Mouse (Mus musculus): ENCODE measurements around the gene Prkab1. TPM values are rescaled to one million over a fixed set of nuclear protein-coding genes. Genes with fewer than 3 reads are reported as not detected.

Gene Prkab1
- polyA plus RNA-seq, 1 experiment from 2014 or later: 71.1 TPM

- H3K27me3 ChIP-seq (ENCODE audit: control insufficient read depth, insufficient read depth, low read length): no peaks in the 10 kb centered on the region
- no peak overlapping the region for H3K4me3 ChIP-seq (replicated peaks; ENCODE audit: low read length)
- ATAC-seq (ENCODE audit: insufficient read depth, low FRiP score): no peak
- H3K27ac ChIP-seq (ENCODE audit: low read length): no peak overlapping the region
- no peak overlapping the region for H3K4me2 ChIP-seq (ENCODE audit: low read depth, low read length)
- 80% methylated on average over 8 of the region's 8 CpGs for WGBS
- H3K9me3 ChIP-seq (replicated peaks; ENCODE audit: control insufficient read depth, low read length): no peaks in the 10 kb centered on the region
- no peak overlapping the region for H3K9ac ChIP-seq (ENCODE audit: low read length)
- H3K36me3 ChIP-seq (ENCODE audit: control insufficient read depth, insufficient read depth, low read length): no peaks in the 10 kb centered on the region
- no peaks in the 10 kb centered on the region for H3K4me1 ChIP-seq (ENCODE audit: control insufficient read depth, insufficient read depth, low read length)
These were observed 21.2 kb downstream of the Prkab1 start for GRCm38 (mm10) chr5:116003154-116003553.

GRCm38 (mm10) chr5:115997376-115997775 is 26.9 kb downstream of the Prkab1 start:
- Histone ChIP-seq H3K9ac (ENCODE audit: low read length) (no peak overlapping the region), H3K4me3 (replicated peaks; ENCODE audit: low read length) (no peak overlapping the region), H3K4me1 (ENCODE audit: control insufficient read depth, insufficient read depth, low read length) (no peaks in the 10 kb centered on the region), H3K36me3 (ENCODE audit: control insufficient read depth, insufficient read depth, low read length) (no peaks in the 10 kb centered on the region; the same call in 1 of the 2 replicates), H3K27me3 (ENCODE audit: control insufficient read depth, insufficient read depth, low read length) (no peaks in the 10 kb centered on the region), H3K4me2 (ENCODE audit: low read depth, low read length) (no peak overlapping the region), H3K9me3 (replicated peaks; ENCODE audit: control insufficient read depth, low read length) (no peaks in the 10 kb centered on the region), H3K27ac (ENCODE audit: low read length) (no peak overlapping the region)
- ATAC-seq (ENCODE audit: insufficient read depth, low FRiP score): no peak
- 68% methylated on average over 13 of the region's 13 CpGs for WGBS

- H3K9ac ChIP-seq (ENCODE audit: low read length): no peak overlapping the region
- H3K4me1 ChIP-seq (ENCODE audit: control insufficient read depth, insufficient read depth, low read length): no peaks in the 10 kb centered on the region
- H3K4me2 ChIP-seq (ENCODE audit: low read depth, low read length): no peak overlapping the region
- no peak overlapping the region for H3K4me3 ChIP-seq (replicated peaks; ENCODE audit: low read length)
- no peak overlapping the region for H3K27ac ChIP-seq (ENCODE audit: low read length)
- H3K9me3 ChIP-seq (replicated peaks; ENCODE audit: control insufficient read depth, low read length): peaks cover 2% of the 10 kb centered on the region; the same call in 1 of the 2 replicates
- H3K27me3 ChIP-seq (ENCODE audit: control insufficient read depth, insufficient read depth, low read length): no peaks in the 10 kb centered on the region
- H3K36me3 ChIP-seq (ENCODE audit: control insufficient read depth, insufficient read depth, low read length): peaks cover 13% of the 10 kb centered on the region
- WGBS: 95% methylated on average over 15 of the region's 15 CpGs
- ATAC-seq (ENCODE audit: insufficient read depth, low FRiP score): no peak
These were observed 30.2 kb downstream of the Prkab1 start for GRCm38 (mm10) chr5:115994101-115994500.

- ATAC-seq (ENCODE audit: insufficient read depth, low FRiP score): no peak
- Histone ChIP-seq H3K27me3 (ENCODE audit: control insufficient read depth, insufficient read depth, low read length) (no peaks in the 10 kb centered on the region), H3K9me3 (replicated peaks; ENCODE audit: control insufficient read depth, low read length) (peaks cover 2% of the 10 kb centered on the region; the same call in 1 of the 2 replicates), H3K36me3 (ENCODE audit: control insufficient read depth, insufficient read depth, low read length) (peaks cover 13% of the 10 kb centered on the region), H3K9ac (ENCODE audit: low read length) (no peak overlapping the region), H3K4me2 (ENCODE audit: low read depth, low read length) (no peak overlapping the region), H3K4me3 (replicated peaks; ENCODE audit: low read length) (no peak overlapping the region), H3K4me1 (ENCODE audit: control insufficient read depth, insufficient read depth, low read length) (no peaks in the 10 kb centered on the region), H3K27ac (ENCODE audit: low read length) (no peak overlapping the region)
- WGBS: 94% methylated on average over 11 of the region's 11 CpGs
These were observed 32.6 kb downstream of the Prkab1 start for GRCm38 (mm10) chr5:115991717-115992116.

GRCm38 (mm10) chr5:115987284-115987683 is 37.0 kb downstream of the Prkab1 start:
- Histone ChIP-seq H3K36me3 (ENCODE audit: control insufficient read depth, insufficient read depth, low read length) (peaks cover 13% of the 10 kb centered on the region), H3K27me3 (ENCODE audit: control insufficient read depth, insufficient read depth, low read length) (no peaks in the 10 kb centered on the region), H3K4me3 (replicated peaks; ENCODE audit: low read length) (no peak overlapping the region), H3K4me2 (ENCODE audit: low read depth, low read length) (no peak overlapping the region), H3K9me3 (replicated peaks; ENCODE audit: control insufficient read depth, low read length) (peaks cover 2% of the 10 kb centered on the region; the same call in 1 of the 2 replicates), H3K9ac (ENCODE audit: low read length) (no peak overlapping the region), H3K27ac (ENCODE audit: low read length) (no peak overlapping the region), H3K4me1 (ENCODE audit: control insufficient read depth, insufficient read depth, low read length) (no peaks in the 10 kb centered on the region)
- WGBS: 90% methylated on average over 12 of the region's 12 CpGs
- ATAC-seq (ENCODE audit: insufficient read depth, low FRiP score): no peak

- H3K27me3 ChIP-seq (ENCODE audit: control insufficient read depth, insufficient read depth, low read length): no peaks in the 10 kb centered on the region
- WGBS: 93% methylated on average over 11 of the region's 11 CpGs
- H3K4me2 ChIP-seq (ENCODE audit: low read depth, low read length): no peak overlapping the region
- ATAC-seq (ENCODE audit: insufficient read depth, low FRiP score): no peak
- H3K4me1 ChIP-seq (ENCODE audit: control insufficient read depth, insufficient read depth, low read length): no peaks in the 10 kb centered on the region
- H3K27ac ChIP-seq (ENCODE audit: low read length): no peak overlapping the region
- H3K9ac ChIP-seq (ENCODE audit: low read length): no peak overlapping the region
- H3K4me3 ChIP-seq (replicated peaks; ENCODE audit: low read length): no peak overlapping the region
- H3K36me3 ChIP-seq (ENCODE audit: control insufficient read depth, insufficient read depth, low read length): peaks cover 4% of the 10 kb centered on the region; the same call in 1 of the 2 replicates
- no peaks in the 10 kb centered on the region for H3K9me3 ChIP-seq (replicated peaks; ENCODE audit: control insufficient read depth, low read length)
These were observed 39.2 kb downstream of the Prkab1 start for GRCm38 (mm10) chr5:115985101-115985500.

- 87% methylated on average over 6 of the region's 6 CpGs for WGBS
- no peak overlapping the region for H3K9ac ChIP-seq (ENCODE audit: low read length)
These were observed 39.9 kb downstream of the Prkab1 start for GRCm38 (mm10) chr5:115984392-115984791.

GRCm38 (mm10) chr5:115982671-115983373 is 41.5 kb downstream of the Prkab1 start:
- no peak overlapping the region for H3K27ac ChIP-seq (ENCODE audit: low read length)
- H3K4me2 ChIP-seq (ENCODE audit: low read depth, low read length): no peak overlapping the region
- no peak overlapping the region for H3K4me3 ChIP-seq (replicated peaks; ENCODE audit: low read length)
- WGBS: 76% methylated on average over 7 of the region's 7 CpGs
- H3K36me3 ChIP-seq (ENCODE audit: control insufficient read depth, insufficient read depth, low read length): no peaks in the 10 kb centered on the region; the same call in 1 of the 2 replicates
- H3K27me3 ChIP-seq (ENCODE audit: control insufficient read depth, insufficient read depth, low read length): no peaks in the 10 kb centered on the region
- no peaks in the 10 kb centered on the region for H3K4me1 ChIP-seq (ENCODE audit: control insufficient read depth, insufficient read depth, low read length)
- no peaks in the 10 kb centered on the region for H3K9me3 ChIP-seq (replicated peaks; ENCODE audit: control insufficient read depth, low read length)
- no peak overlapping the region for H3K9ac ChIP-seq (ENCODE audit: low read length)
- no peak for ATAC-seq (ENCODE audit: insufficient read depth, low FRiP score)

More at GRCm38 (mm10) chr5:115984392-115984791, 39.9 kb downstream of the Prkab1 start:
- Histone ChIP-seq H3K36me3 (ENCODE audit: control insufficient read depth, insufficient read depth, low read length) (no peaks in the 10 kb centered on the region; the same call in none of the 2 replicates), H3K4me2 (ENCODE audit: low read depth, low read length) (no peak overlapping the region), H3K27ac (ENCODE audit: low read length) (no peak overlapping the region), H3K9me3 (replicated peaks; ENCODE audit: control insufficient read depth, low read length) (no peaks in the 10 kb centered on the region), H3K27me3 (ENCODE audit: control insufficient read depth, insufficient read depth, low read length) (no peaks in the 10 kb centered on the region), H3K4me1 (ENCODE audit: control insufficient read depth, insufficient read depth, low read length) (no peaks in the 10 kb centered on the region), H3K4me3 (replicated peaks; ENCODE audit: low read length) (no peak overlapping the region)
- no peak for ATAC-seq (ENCODE audit: insufficient read depth, low FRiP score)

GRCm38 (mm10) chr5:115980537-115980936 is 43.8 kb downstream of the Prkab1 start:
- 0 out of 2 replicates have a peak, but pooled peaks cover 4% of the 10 kb centered on the region for H3K4me1 ChIP-seq (ENCODE audit: control insufficient read depth, insufficient read depth, low read length)
- H3K9ac ChIP-seq (ENCODE audit: low read length): no peak overlapping the region
- H3K9me3 ChIP-seq (replicated peaks; ENCODE audit: control insufficient read depth, low read length): no peaks in the 10 kb centered on the region
- H3K4me3 ChIP-seq (replicated peaks; ENCODE audit: low read length): no peak overlapping the region
- H3K27me3 ChIP-seq (ENCODE audit: control insufficient read depth, insufficient read depth, low read length): no peaks in the 10 kb centered on the region
- no peaks in the 10 kb centered on the region; the same call in 1 of the 2 replicates for H3K36me3 ChIP-seq (ENCODE audit: control insufficient read depth, insufficient read depth, low read length)
- H3K27ac ChIP-seq (ENCODE audit: low read length): no peak overlapping the region
- ATAC-seq (ENCODE audit: insufficient read depth, low FRiP score): no peak
- 90% methylated on average over 9 of the region's 9 CpGs for WGBS
- no peak overlapping the region for H3K4me2 ChIP-seq (ENCODE audit: low read depth, low read length)
